Mouse (Mus musculus) embryo, embryonic 11 days (tissue): ENCODE measurements around the gene Angptl4.
"Not testable (repeated sequence)": the region's sequence is repeated elsewhere in the genome, so short reads cannot be mapped to it uniquely, and the experiment has no call there.

Experiments used
- DNase-seq: peaks from one replicate; pipeline ENCODE4 v3.0.0-alpha.2; 2015

Gene Angptl4

DNA sequence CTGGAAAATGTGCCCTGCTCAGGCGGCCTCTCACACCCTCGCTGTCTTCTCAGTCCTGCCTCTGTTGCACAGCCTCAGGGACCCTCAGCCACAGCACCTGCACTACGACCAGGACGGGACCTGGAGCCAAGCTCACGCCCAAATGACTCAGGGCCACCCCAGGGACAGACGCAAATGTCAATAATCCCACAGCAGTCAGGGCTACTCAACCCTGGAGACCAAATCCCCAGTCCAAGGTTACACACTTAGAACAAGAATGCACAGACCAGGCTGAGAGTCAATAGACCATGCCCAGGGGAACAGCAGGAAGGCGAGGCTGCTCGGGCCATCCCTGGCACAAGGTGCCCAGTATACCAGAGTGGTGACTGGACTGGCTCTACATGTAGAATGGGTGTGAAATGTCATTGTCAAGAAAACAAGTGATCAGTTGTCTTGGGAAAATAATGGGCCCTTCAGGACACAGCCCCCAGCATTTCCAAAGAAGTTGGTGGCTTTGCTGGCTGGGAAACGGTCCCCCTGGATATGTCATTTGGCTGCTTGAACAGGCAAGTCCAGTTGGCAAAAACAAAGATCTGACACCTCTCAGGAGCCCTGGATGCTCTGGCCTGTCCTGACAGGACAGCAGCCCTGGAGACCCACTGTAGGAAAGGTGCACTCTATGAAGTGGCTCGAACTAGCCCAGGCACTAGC, 26.1 kb downstream of the Angptl4 start:
- DNase-seq, result no peak

- DNase-seq, result no peak
Observed at GRCm38 (mm10) chr17:33754656-33755055, 27.0 kb downstream of the Angptl4 start.

GRCm38 (mm10) chr17:33752297-33752696, 29.3 kb downstream of the Angptl4 start:
- DNase-seq, result no peak

GRCm38 (mm10) chr17:33751181-33751580, 30.4 kb downstream of the Angptl4 start:
- DNase-seq, result no peak

GRCm38 (mm10) chr17:33749451-33749850, 32.2 kb downstream of the Angptl4 start:
- no peak for DNase-seq

- DNase-seq, result peak; percentile 43
Observed at GRCm38 (mm10) chr17:33746011-33746410, 35.6 kb downstream of the Angptl4 start.

GRCm38 (mm10) chr17:33744686-33745384, 36.8 kb downstream of the Angptl4 start:
- DNase-seq, result no peak

DNA sequence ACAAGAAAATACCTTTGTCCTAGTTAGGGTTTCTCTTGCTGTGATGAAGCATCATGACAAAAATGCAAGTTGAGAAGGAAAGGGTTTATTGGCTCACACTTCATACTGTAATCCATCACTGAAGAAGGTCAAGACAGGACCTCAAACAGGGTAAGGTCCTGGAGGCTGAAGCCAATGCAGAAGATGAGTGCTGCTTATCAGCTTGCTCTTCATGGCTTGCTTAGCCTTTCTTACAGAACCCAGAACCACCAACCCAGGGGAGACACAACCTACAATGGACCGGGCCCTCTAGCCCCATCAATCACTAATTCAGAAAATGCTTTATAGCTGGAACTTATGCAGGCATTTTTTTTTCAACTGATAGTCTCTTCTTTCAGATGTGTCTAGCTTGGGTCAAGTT, 39.2 kb downstream of the Angptl4 start:
- no peak for DNase-seq

GRCm38 (mm10) chr17:33733526-33733925, 48.1 kb downstream of the Angptl4 start:
- not testable (repeated sequence) for DNase-seq

DNA sequence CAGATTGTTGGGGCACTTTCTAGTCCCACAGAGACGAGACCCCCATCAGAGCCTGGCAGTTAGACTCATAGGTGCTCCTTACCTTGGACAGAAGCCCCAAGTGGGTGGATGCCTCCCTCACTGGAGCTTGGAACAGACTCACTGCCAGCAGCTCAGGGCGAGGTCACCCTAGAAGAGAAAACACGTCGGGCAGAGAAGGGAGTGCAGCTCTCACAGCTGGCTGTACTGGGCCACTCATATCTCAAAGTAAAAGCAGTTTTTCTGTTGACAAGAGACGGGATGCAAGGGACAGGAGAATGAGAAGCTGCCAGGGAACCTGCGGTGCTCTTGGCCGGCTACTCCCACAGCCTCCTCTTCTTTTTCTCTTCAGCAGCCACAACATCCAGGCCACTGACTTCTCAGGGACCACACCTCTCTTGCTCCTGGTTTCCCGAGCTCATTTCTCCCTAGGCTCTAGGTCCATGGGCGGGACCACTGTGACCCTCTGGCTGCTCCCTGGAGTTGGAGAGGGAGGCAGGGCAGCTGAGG, 49.0 kb downstream of the Angptl4 start:
- DNase-seq, result not testable (repeated sequence)

- no peak for DNase-seq
Observed at GRCm38 (mm10) chr17:33729215-33729614, 52.4 kb downstream of the Angptl4 start.

- DNase-seq, result no peak
Observed at GRCm38 (mm10) chr17:33728396-33728795, 53.2 kb downstream of the Angptl4 start.
